Mouse (Mus musculus) liver, adult 2 months (tissue): ENCODE measurements around the gene Cdk5rap3.

Experiments used
- CTCF ChIP-seq: fragments of 200-500 bp; IDR thresholded peaks from 2 replicates; pipeline ENCODE4 v1.5.1; 2011; ENCODE audit warnings: low read depth, low read length, control low read depth
- POLR2A ChIP-seq: fragments of 200-500 bp; IDR thresholded peaks from 2 replicates; pipeline ENCODE4 v1.6.1; 2011; ENCODE audit warnings: low read length, control low read depth; ENCODE audit not compliant: insufficient read depth; ENCODE audit errors: extremely low read depth

DNA sequence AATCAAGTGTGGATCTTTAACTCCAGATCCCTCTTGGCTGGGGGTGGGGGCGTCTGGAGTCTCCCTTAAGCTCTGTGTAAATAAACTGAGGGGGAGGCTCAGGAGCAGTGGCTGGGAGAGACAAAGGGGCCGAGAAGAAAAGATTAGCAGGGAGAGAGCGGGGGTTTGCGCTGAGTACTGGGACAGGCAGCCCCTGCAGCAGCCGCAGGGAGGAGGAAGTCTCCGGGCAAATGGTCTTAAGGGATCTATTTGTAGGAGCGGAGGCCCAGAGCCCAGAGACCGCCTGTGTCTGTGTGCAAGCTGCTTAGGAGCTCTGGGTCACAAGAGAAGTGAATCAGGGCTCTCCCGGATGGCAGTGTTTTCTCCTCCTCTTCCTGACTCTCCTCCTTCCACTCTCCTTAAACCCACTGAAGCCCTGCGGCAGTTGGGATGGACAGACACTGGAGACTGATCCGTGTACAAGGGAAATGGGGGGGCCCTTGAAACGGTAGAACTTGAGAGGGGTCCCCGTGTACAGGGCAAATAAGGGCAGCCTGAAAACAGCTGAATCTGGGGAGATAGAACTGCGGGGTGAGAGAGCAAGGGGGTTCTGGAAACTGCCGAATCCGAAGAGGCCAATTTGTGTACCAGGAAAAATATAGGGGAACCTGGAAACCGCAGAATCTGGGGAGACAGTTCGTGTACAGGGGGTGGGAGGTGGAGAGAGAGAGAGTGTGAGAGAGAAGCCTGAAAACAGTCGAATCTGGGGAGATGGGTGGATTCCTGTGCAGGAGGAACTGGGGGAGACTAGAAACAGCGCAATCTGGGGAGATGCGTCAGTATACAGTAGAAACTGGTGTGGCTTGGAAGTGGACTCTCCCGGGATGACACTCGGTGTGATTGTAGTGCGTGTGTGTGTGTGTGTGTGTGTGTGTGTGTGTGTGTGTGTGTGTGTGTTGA is 43.6 kb downstream of the Cdk5rap3 start:
- TF ChIP-seq CTCF (no peak), POLR2A (no peak)
